Mouse (Mus musculus): Measurements from ENCODE around the gene Mpg.

The Mpg gene

DNA sequence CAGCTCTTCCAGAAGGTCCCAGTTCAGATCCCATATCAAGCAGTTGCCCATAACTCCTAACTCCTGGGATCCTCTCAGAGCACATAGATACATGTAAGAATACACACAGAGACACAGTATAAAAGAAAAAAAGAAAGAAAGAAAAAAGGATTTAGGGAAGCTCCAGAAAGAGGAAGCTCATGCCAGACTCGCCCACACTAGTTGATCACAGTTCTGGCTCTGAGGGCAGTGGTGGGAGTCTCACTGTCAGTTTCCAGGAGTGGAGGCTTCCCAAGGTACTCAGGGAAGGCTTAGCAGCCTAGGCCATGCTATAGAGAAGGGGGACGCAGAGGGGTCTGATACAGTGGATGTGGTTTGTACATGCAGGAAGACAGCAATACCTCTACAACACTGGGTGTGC is 4.8 kb downstream of the Mpg start:
- no peak for DNase-seq (ENCODE audit: low spot score)

DNA sequence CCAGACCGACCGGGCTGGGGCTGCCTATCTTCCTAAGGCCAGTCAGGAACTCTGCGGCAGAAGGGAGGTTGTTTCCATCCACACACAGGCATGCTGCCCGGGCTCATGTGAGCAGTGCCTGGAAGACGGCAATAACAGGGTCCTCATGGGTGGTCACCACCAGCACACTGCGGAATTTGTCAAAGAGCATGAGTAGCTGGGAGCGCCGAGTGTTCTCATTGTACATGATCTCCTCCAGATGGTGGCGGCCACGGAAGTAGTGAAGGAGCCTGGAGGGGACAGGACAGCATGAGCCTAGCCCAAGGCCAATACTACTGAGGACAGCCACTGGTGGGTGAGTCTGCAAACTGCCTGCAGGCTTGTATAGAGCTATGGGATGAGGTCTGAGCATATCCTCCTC is 6.5 kb downstream of the Mpg start:
- no peak for DNase-seq (ENCODE audit: low spot score)

DNA sequence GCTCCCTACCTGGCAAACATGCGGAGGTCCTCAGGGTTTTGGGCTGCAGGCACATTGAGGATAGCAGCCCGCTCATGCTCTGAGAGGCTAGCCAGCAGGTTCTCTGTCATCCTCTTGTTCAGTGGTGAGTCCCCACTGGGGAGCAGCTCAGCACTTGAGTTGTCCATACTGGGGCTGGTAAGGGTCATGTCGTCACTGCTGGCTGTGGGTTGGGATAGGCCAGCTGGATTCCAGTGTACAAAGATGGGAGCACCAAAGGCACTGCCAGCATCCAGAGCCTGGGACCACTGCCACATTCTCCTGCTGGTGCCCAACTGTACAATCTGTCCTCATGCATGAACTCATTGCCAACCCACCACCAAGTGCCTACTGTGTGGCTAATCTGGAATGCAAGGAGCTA is 7.6 kb downstream of the Mpg start:
- DNase-seq (ENCODE audit: low spot score): no peak

DNA sequence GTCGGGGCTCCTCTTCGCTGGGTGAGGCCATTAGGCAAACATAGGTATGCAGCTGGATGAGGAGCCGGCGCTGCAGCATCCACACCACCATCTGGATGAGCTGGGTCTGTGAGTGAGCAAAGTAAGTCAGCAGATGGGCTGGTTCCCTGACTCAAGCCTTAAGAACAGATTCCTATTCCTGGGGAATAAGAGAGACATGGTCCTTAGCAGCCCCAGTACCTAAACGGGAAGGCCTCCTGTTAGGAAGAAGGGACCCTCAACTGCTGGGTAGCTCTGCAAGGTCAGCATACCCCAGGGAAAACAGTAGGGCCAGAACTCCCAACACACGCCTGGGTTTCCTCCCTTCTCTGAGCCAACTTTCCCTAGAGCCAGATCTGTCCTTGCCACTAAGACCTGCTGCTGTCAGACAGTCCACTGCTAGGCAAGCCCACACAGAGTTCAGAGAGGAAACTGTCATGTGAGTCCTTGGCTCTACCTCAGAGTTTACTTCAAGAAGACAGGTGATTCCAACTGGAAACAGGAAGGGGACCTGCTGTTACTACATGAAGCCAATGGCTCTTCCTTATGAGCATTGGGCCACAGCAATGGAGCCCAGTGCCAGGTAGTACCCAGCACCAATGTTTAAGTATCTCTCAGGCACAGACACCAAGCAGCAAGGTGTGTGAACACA is 8.6 kb downstream of the Mpg start:
- no peak for DNase-seq (ENCODE audit: low spot score)

DNA sequence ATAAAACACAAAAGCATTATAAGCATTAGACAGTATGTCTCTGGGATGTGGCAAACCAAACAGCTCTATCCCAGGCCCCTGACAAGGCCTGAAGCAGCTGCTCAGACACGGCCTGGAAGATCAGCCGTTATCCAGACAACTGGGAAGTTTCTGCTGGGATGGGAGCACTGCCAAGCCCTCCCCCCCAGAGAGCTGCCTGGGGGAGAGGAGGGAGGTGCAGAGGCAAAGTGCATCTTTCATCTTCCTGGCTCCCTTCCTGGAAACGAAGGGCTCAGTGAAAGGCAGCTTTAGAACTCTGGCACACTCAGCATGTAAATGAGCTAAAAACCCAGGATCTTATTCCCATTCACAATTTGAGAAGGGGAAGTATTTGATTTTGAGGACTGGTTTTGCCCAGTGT is 9.3 kb downstream of the Mpg start:
- DNase-seq (ENCODE audit: low spot score): no peak

DNA sequence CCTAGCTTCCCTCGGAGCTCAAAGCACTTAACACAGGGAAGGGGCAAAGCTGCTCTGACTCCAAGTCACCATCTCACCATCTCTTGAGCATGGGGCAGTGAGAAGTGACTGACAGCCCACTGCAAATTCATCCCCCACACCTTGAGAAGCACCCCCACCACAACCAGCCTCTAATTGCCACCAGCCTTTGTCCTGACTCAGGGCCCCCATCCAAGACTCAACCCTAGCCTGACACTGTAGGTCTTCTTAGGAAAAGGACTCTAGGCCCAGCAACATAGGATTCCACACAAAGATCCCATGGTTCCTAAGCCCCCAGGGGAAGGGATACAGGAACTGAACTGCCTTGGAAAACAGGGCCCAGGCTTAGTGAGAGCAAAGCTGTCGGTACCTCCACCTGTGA is 9.8 kb downstream of the Mpg start:
- no peak for DNase-seq (ENCODE audit: low spot score)

DNA sequence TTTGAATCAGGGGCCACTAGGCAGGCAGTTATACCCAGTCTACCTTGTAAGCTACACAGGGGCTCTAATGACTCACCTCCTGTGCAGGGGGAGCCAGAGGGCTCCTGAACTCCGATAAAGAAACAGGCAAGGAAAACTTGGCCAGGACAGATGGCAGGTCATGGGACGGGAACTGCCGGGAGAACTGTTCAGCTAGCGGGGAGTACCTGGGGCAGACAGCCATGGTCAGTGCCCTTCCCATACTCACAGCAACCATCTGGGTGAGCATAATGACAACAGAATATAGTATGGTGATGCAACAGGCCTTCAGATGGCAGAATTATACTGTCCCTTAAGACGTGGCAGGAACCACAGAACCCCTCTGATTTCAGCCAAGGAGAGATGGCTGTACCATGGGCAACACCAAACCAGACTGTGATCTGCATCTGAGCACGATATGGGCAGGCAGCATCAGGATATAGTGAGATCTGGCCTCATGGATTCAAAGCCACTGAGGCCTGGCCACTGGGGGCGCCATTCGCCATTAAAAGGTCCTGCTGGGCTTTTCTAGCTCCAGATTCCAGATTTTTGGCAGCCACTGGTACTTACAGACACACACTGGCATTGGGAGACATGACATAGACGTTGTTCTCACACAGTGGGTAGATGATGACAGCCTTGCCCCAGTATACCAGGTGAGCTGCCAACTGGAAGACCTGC is 10.6 kb downstream of the Mpg start:
- peak; percentile 45 for DNase-seq (ENCODE audit: low spot score)

DNA sequence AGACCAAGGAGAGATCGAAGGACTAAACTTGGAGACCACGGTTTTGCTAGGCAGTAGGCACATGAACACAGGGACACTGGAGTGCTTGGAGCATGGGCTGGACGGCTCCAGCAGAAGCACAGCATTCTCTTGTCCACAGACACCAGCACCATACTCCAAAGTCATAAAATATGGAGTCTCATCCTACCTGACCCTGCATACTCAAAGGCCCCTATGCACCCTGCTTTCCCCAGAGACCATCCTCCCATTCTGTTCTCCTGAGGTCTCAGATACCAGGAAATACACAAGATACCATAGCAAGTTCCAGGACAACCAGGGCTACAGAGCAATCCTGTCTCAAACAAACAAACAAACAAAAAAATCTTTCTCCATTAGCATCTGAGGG is 11.1 kb downstream of the Mpg start:
- no peak for DNase-seq (ENCODE audit: low spot score)

DNA sequence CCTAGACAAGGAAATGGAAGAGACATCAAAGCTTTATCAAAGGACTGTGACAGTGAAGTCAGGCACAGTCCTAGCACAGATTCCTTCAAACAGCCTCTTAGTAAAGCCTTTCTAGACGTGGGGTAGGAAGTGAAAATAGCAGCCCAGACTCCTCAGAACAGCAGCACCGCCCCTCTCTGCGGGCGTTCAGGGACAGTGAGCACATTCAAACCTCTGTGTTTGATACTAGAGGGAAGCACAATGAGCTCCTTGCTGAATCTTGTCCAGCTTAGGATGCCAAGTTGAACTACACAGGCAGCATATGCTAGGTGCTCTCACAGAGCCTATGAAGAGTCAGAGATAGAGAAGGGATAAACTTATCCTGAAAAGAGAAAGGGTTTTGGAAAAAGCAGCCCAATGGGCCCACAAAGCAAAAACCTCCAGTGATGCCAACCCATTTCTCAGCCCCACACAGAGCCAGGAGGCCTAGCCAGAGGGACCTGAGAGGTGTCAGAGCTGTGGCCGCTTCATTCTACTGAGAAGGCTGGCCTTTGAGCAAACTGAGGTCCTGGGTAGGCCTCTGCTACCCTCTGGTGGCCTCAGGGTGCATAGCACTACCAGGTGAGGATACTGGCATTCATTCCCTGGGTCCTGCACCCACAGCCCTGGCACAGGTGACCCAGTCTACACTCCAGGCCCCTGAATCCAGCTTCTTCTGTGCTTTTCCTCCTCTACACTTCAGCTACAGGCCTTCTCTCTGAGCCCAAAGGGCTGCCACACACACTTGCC is 12.0 kb downstream of the Mpg start:
- DNase-seq (ENCODE audit: low spot score): peak; percentile 63

DNA sequence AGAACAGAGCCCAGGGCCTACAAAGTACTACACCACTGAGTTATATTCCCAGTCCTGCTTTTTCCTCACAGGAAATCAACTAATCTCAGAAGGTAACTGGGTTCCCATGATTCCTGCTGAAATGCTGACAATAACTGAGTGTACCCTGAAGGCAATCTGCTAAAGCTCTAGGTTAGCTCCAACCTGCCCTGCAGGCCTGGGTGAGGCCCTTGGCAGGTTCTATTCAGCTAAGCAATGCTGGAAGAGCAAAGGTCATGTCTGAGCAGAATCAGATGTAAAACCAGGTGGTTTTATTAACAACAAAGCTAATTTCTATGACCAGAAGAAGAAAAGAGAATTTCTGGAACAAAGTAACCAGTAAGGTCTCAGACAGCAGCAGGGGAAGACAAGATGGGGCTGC is 15.1 kb downstream of the Mpg start:
- no peak for DNase-seq (ENCODE audit: low spot score)

DNA sequence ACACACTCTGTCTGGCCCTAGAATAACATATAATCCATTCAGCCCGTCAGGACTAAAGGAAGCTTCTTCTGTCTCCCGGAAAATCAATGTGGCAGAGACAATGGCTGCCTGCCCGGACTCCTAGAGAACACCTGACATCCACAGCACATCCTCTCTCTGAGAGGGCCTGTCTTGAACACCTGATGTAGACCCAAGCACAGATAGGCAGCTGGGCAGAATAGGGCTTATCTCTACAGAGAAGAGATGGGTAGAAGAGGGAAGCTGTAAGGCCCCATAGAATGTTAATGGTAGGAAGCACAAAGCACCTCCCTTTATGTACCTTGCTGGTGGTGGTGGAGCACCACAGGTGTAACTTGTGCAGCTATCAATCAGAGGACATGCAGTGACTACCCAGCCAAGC is 15.9 kb downstream of the Mpg start:
- DNase-seq (ENCODE audit: low spot score): no peak

DNA sequence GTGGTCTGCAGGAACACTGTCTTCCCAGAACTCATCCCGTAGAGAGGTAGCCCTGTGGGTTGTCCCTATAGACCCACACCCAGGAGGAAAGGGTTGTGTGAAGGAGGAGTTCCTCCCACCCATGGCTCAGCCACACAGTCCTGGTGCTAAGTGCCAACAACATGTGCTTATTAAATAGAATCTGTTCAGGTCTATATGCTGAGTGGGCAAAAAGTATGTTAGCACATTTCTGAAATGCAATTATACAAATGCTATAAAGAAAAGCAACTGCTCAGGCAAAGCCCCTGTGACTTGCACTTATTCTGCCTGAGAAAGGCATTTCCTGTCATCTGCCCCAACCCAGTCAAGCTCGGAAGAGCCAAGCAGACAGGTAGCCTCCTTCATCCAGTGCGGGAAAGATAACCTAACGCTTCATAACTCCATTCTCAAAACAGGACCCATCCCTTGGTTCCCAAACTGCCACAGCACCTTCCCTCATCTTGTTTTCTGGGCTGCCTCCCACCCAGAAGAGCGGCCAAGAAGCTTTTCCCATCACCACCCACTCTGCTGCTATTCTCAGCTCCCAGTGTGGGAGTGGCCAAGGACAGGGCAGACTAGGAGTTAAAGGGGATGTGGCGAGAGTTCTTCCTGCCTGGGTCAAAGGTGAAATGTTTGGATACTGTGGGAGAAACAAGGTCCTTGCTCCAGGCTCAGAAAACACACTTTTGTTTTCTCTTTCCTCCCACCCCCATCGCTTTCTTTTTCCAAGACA is 17.1 kb downstream of the Mpg start:
- DNase-seq (ENCODE audit: low spot score): no peak

DNA sequence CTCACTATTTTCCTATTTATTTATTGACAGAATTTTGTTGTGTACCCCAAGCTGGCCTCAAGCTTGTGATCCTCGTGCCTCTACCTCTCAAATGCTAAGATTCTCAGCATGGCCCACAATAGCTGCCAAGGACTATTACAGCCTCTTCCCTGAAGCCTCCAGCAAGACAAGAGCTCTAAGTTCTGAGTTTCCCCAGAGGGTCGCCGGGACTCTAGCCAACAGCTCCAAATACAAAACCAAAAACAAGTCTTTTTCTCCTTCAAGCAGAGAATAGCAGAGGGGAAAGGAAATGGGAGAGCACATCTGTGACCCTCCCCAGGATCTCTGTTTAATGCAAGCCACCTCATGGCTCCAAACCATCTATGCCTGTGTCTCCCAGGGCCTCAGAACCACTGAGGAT is 17.8 kb downstream of the Mpg start:
- no peak for DNase-seq (ENCODE audit: low spot score)

DNA sequence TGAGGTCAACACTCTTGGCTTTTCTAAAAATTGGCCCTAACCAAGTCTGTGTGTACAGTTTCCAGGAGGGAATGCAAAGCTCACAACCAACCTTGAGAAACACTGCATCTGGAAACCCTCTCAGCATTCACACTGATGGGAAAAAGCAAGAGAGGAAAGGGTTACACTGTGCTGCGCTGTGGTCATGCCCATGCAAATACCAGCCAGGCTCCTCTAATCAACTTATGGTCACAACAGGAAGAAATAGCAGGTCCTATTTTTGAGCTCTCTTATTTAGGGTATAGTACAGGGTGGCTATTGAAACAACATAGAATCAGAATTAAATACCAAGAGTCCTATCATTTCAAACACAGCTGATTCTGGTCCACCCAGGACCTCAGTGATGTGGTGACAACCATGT is 18.3 kb downstream of the Mpg start:
- no peak for DNase-seq (ENCODE audit: low spot score)

DNA sequence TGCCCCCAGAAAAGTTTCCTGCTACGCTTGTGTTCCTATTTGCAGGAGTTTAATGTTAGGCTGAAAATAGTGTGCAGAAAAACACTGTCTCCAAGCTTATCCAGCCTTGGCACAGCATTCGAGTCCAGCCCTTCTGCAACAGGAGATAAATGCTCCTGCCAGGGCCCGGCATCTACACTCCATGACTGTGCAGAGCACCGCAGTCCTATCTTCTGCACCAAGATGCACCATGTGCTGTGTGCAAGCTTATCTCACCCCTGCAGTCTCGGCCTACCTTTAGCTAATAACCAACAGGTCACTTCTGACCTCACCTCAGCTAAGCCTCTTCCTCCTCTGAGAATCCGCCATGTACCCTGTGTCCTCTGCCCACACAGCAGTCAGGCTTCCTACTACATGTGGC is 19.3 kb downstream of the Mpg start:
- no peak for DNase-seq (ENCODE audit: low spot score)

DNA sequence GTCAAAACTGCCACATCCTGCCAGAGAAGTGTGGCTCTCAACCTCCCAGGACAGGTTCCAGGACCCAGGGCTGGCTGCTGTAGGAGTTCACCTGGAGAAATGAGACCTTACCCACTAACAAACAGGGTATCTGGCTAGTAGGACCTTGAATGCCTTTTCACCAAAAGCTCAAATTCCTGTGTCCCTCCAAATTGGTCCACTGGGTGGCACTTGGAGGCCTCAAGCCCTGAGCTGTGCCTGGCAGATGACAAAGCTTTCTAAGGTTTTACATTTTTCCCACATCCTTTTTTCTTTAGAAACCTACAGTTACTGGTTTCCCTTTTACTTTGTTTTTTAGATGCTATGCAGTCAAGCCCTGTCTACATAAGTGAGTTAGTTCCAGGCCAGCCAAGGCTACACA is 20.8 kb downstream of the Mpg start:
- DNase-seq (ENCODE audit: low spot score): no peak

DNA sequence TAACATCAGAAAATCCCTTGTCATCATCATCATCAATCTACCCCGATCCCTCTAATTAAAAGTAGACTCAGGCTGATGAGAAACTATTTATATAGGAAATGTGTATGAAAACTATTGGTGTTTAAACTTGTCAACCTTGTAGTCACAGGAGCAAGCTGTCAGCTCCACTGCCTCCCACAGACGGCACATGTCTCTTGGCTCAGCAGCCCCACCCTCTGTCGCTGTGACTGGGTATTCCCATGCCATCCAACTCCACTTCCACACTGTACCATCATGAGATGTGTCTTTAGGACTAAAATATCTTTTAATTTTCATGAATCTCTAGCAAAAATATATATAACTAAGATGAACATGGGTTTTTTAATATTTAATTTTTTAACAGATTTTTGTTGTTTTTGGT is 22.0 kb downstream of the Mpg start:
- DNase-seq (ENCODE audit: low spot score): no peak

DNA sequence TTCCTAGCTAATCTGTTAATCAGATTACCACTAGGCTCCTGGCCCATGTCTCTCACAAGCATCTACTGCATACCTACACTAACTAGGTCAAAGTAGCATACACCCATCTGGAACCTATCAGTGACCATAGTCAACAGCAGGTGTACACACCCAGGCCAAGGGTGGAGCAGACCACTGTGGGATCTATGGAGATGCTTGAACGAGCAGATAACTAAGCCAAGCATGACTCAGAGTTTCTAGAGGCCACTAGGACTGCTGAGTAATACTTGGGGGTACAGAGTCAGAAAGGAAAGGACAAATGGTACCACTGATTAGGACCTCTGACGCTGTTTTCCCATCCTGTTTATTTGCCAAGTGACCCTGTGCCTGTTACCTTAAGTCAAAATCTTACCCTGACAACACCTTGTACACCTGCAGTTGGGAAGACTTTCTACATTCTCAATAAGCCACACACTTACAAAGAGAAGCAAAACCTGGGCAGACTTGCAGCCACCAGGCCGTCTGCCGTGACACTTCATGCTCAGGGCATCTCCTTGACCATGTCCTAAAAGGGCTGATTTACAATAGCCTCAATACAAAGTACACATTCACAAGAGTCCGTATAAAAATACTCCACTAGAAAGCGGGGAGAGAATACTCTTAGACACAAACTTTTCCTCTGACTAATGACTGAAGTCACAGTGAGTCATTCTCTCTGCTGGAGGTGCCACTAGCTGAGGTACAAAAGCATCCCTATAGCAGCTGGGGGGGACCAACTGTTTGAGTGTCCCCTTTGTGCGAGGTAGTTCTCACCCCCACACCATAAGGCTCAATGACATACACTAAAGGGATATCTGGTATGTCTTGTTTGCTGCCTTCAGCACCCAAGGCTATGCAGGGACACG is 24.8 kb downstream of the Mpg start:
- DNase-seq (ENCODE audit: low spot score): no peak

DNA sequence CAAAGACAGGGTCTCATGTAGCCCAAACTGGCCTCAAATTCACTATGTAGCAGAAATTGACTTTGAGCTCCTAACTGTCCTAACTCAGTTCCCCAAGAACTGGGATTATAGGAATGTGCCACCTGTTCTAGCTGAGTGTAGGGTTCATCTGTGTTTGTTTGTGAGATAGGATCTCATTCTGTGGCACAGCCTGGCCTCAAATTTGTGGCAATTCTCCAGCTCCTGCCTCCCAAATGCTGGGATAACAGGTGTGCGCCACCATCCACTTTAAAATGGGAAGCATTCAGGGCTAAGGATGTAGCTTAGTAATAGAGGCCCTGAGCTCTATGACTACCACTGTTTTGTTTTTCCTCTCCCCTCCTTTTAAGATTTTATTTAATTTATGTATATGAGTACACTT is 26.8 kb downstream of the Mpg start:
- DNase-seq (ENCODE audit: low spot score): no peak

DNA sequence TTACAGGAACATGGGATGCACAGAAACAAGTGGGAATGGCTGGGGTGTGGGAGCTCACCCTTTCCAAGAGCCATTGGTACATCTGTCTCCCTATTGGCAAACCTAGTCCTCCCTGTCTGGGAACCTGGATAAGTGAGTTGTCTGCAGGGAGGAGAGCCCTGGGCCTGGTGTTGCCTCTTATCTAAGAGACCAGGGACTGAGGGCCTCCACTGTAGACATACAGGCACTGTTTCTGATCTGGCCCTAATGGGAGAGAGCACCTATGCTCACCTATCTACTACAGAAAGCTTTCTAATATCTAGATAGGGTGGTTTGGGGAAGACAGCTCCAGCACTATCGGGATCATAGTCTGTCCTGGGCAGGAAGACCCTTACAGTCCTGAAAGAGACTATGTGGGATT is 29.8 kb downstream of the Mpg start:
- no peak for DNase-seq (ENCODE audit: low spot score)

DNA sequence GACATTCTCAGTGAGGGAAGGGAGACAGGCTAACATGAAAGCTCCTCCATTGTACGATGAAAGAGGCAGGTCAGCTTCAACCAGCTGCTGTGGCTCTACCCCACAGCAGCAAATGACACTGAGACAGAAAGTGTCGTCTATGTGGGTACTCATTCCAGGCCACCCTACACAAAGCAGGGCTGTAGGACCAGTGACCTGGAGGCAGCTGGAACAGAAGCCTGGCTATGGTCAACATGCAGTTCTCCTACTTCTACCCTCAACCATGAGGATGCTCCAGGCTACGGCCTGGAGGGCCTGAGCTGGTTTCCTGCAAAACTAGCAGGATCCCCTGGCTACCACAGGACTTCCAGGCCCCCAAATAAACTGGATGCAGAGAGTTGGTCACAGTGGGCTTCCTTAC is 30.3 kb downstream of the Mpg start:
- DNase-seq (ENCODE audit: low spot score): no peak
